24 mouse cellular contexts compared by ENCODE assay signal in genomic region chr6:126783056-126783455, GRCm38 (mm10). TPM values are rescaled to one million over a fixed set of nuclear protein-coding genes. Genes with fewer than 3 reads are reported as not detected.
"Had no signal": no experiment of that assay in that cellular context is flagged by ENCODE, and none has a peak within 500 bp of the region (broad histone marks: within the 10 kb centered on the region; RNA-seq: fewer than 3 reads in every experiment).

No protein-coding gene starts in this region.

- H3K27me3 ChIP-seq: embryonic facial prominence, embryonic 13.5 days; forebrain, embryonic 12.5 days; forebrain, embryonic 13.5 days; forebrain, embryonic 15.5 days; heart, embryonic 13.5 days had no signal

- H3K4me1 ChIP-seq: embryonic facial prominence, embryonic 10.5 days; embryonic facial prominence, embryonic 12.5 days; embryonic facial prominence, embryonic 15.5 days; forebrain, embryonic 12.5 days; forebrain, embryonic 13.5 days; forebrain, embryonic 15.5 days had no signal

- H3K4me3 ChIP-seq: embryonic facial prominence, embryonic 10.5 days; embryonic facial prominence, embryonic 12.5 days; embryonic facial prominence, embryonic 13.5 days; embryonic facial prominence, embryonic 15.5 days; erythroblast, embryonic 14.5 days; forebrain, embryonic 10.5 days; forebrain, embryonic 12.5 days; forebrain, embryonic 13.5 days; forebrain, embryonic 15.5 days; gastrocnemius, adult 2 months; heart, adult 2 months; heart, embryonic 12.5 days had no signal

- H3K27ac ChIP-seq: embryonic facial prominence, embryonic 10.5 days; embryonic facial prominence, embryonic 12.5 days; embryonic facial prominence, embryonic 13.5 days; embryonic facial prominence, embryonic 15.5 days; forebrain, embryonic 10.5 days; forebrain, embryonic 12.5 days; forebrain, embryonic 13.5 days; forebrain, embryonic 15.5 days; gastrocnemius, adult 2 months; heart, adult 2 months; heart, embryonic 13.5 days had no signal

- ATAC-seq: forebrain, embryonic 13.5 days; forebrain, embryonic 14.5 days; forebrain, embryonic 15.5 days; forebrain, embryonic 16.5 days; forebrain, postnatal 0 days had no signal

- DNase-seq: cerebellum, adult 9-11 months; embryo, embryonic 11 days; forebrain, postnatal 0 days; gastrocnemius, adult 2 months; gastrocnemius, postnatal 10 days; gastrocnemius, postnatal 14 days; gastrocnemius, postnatal 25 days; gastrocnemius, postnatal 36 days; heart, adult 11 months; heart, adult 18-20 months; heart, adult 2 months had no signal

RNA-seq across cellular contexts. Expression of gene Kcna6, which starts 42.6 kb away (rescaled TPM):
- polyA plus RNA-seq: erythroblast, embryonic 14.5 days had no signal
